Mouse (Mus musculus) CD4-positive helper T cell, adult 2 months (primary cell): ENCODE results near the gene Prepl.

Experiments used
- DNase-seq: peaks from one replicate; pipeline ENCODE4 v3.0.0-alpha.2; 2012; ENCODE audit warnings: low read depth, missing footprints, low spot score

The Prepl gene

DNA sequence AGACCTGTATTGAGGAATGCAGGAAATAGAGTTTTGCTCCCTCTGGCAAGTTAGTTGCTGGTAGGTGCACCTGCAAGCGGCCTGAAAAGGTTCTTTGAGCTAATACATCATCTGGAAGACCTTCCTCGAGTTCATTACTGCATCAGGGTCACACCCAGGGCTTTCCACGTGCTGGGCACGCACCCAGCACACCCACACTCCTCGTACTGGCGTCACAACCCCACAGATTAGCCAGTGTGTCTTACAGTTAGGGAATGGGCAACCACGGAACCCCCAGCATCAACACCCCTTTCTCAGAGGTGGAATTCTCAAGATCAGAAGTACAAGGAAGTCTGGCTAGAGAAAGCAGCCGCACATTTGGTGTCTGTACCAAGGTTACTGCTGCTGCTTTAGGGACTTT is 65.8 kb downstream of the Prepl start:
- no peak for DNase-seq

DNA sequence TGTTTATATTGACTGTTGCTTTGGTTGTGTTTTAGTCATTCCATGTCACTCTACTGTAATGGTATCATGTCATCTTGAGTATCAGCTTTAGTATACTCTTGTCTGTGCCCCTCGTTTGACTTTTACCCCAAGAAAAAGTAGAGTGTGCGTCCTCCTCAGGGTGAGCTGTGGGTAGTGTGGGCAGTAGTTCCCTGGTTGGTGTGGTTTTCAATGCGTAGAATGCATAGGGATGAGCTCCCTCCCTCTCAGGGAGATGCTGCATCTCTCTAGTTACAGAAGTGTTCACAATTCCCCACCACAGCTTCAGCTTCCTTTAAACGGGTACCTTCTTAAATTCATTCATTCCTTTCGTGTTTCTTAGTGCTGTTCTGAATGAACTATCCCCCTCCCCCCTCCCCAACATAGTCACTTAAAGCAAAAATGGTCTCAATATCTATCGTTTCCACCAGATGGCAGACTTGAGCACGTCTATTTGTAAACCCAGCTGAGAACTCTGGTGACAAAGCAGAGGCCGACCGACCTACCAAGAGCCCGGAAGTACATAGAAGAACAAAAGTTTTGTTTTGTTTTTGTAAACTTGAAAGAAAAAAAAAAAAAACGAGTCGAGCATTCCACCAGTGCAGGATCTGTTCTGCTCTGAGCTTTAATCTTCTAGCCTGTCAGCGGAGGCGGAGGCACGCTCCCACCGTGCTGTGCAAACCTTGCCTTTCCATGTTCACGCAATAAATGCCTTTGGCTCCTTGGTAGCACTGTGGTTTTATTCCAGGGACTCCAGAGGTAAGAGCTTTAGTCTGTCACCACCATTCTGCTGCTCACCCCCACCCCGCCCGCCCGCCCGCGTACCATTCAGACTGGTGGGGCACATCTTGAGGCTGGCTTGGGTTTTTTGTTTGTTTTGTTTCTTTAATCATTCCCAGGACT is 66.5 kb downstream of the Prepl start:
- peak; percentile 91 for DNase-seq

DNA sequence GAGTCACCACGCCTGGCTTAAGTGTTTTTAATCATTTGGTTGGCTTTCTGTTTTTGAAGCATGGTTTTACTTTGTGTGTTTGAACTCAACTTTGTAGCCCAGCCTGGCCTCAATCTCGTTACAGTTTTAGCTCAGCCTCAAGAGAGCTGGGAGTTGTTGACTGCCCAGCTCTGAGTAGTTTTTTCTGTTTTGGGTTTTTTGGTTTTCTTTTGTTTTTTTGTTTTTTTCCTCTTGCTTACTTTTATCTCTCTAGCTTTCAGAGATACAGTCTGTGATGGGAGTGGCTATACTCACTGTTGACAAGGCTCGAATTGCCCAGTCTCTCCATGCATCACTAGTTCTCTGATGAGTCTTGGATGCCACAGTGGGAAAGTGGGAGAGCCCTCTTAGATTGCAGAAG is 69.7 kb downstream of the Prepl start:
- DNase-seq = no peak

DNA sequence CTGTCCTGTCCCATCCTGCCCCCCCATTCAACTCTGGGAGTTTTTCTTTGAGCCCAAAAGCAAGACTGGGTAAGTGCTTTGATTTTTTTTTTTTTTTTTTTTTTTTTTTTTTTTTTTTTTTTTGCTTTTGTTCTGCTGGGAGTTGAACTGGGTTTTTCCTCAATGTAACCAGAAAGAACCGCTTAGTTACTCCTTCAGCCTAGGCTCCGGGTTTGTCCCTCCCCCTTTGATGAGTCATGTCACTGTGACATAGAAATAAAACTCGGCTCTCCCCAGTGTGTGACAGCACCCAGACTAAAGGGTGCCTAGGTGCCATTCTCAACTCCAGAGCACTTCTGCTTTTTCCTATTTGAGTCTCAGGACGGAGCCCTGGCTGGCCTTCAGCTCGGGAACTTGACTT is 71.2 kb downstream of the Prepl start:
- peak; percentile 29 for DNase-seq

DNA sequence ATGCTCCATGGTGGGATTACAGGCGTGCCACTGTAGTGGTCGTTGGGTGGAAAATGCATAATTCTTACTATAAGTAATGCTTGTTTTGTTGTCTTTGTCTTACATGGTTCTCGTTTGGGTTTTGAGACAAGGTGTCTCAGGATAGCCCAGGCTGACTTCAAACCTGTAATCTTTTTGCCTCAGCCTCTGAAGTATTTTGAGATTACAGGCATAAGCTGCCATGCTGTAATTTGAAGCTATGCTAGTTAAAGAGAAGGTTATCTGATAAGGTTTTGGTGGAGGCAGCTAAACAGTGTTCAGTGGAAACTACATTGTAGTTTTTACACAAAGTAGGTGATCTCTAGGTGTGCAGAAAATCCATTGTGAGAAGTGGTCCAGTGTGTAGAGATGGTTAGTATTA is 71.7 kb downstream of the Prepl start:
- DNase-seq = no peak

GRCm38 (mm10) chr17:85014632-85015031 is 75.4 kb downstream of the Prepl start:
- no peak for DNase-seq

GRCm38 (mm10) chr17:85013485-85013884 is 76.6 kb downstream of the Prepl start:
- no peak for DNase-seq
